Mouse (Mus musculus) stomach, postnatal 0 days (tissue): ENCODE measurements around the gene Arpc2.

Source experiments
- CTCF ChIP-seq: IDR thresholded peaks from 2 replicates; pipeline ENCODE4 v1.5.1; 2016; ENCODE audit warnings: antibody characterized with exemption, low read depth, mild to moderate bottlenecking, moderate library complexity
- EP300 ChIP-seq: optimal IDR thresholded peaks from 2 replicates; pipeline ENCODE3; 2016; ENCODE audit warnings: antibody characterized with exemption

- TF ChIP-seq CTCF (no peak), EP300 (no peak)
Observed at GRCm38 (mm10) chr1:74280591-74281325, 44.9 kb downstream of the Arpc2 start.
